Mouse (Mus musculus) forebrain, postnatal 0 days (tissue): Measurements from ENCODE around the gene Capn8. TPM values are rescaled to one million over a fixed set of nuclear protein-coding genes. Genes with fewer than 3 reads are reported as not detected.

ENCODE experiments used
- ATAC-seq: fragments of 200-750 bp; cut with Nextera tagmentation; 2 replicates; pipeline ENCODE4 v1.8.0; 2017; ENCODE audit warnings: mild to moderate bottlenecking, moderate library complexity
- DNase-seq: peaks from one replicate; pipeline ENCODE4 v3.0.0-alpha.2; 2015
- H3K27ac ChIP-seq: fragments of 300-500 bp; sonication (generic); 2 replicates; pipeline ENCODE4 v1.5.1; 2014; ENCODE audit warnings: low read depth, mild to moderate bottlenecking, antibody characterized with exemption, low read length, moderate library complexity, mixed read lengths
- H3K27me3 ChIP-seq: fragments of 300-500 bp; sonication (generic); 2 replicates; pipeline ENCODE4 v1.6.1; 2014; ENCODE audit warnings: mild to moderate bottlenecking, low read length, mixed read lengths; ENCODE audit not compliant: insufficient read depth
- H3K36me3 ChIP-seq: fragments of 300-500 bp; sonication (generic); 2 replicates; pipeline ENCODE4 v1.6.1; 2014; ENCODE audit warnings: mild to moderate bottlenecking, moderate library complexity; ENCODE audit not compliant: insufficient read depth
- H3K4me1 ChIP-seq: fragments of 300-500 bp; sonication (generic); 2 replicates; pipeline ENCODE4 v1.6.1; 2014; ENCODE audit warnings: antibody characterized with exemption; ENCODE audit not compliant: insufficient read depth
- H3K4me2 ChIP-seq: fragments of 300-500 bp; sonication (generic); 2 replicates; pipeline ENCODE4 v1.6.1; 2014; ENCODE audit warnings: low read depth, mild to moderate bottlenecking, moderate library complexity
- H3K4me3 ChIP-seq: fragments of 300-500 bp; sonication (generic); 2 replicates; pipeline ENCODE4 v1.5.1; 2014; ENCODE audit warnings: low read depth, low read length, mixed read lengths
- H3K9ac ChIP-seq: fragments of 300-500 bp; sonication (generic); 2 replicates; pipeline ENCODE4 v1.6.1; 2014; ENCODE audit warnings: mild to moderate bottlenecking
- H3K9me3 ChIP-seq: fragments of 300-500 bp; sonication (generic); 2 replicates; pipeline ENCODE4 v1.6.1; 2016; ENCODE audit warnings: low read length
- CTCF ChIP-seq: sonication (generic); IDR thresholded peaks from 2 replicates; pipeline ENCODE4 v1.5.1; 2016; ENCODE audit warnings: antibody characterized with exemption, control low read depth, low read depth
- WGBS: fragments of 180-500 bp; shearing (Covaris S2); extraction: QIAGEN DNeasy Blood & Tissue Kit; methylation state at CpG from one replicate; pipeline ENCODE4 v1.1.7; 2014; 5-methylcytosine and 5-hydroxymethylcytosine counted together
- polyA plus RNA-seq: library from polyadenylated mRNA; unstranded; fragments of >200 nt; fragmentation: Nextera tagmentation; extraction: Ambion mirVana; gene quantifications from 2 replicates; pipeline ENCODE4 v1.2.1, GENCODE M21; 2015
- total RNA-seq: library from RNA; depleted of rRNA; stranded (reverse); fragments of >200 nt; gene quantifications from 2 replicates; pipeline ENCODE4 v1.2.3, GENCODE M21; 2014

Gene Capn8
- total and polyA plus RNA-seq, 2 experiments from 2014 or later: 0.12 TPM; not detected in 1

GRCm38 (mm10) chr1:182520091-182520937 is 44.5 kb upstream of the Capn8 start:
- Histone ChIP-seq H3K9me3 (no peaks in the 10 kb centered on the region), H3K4me2 (no peak overlapping the region), H3K27me3 (no peaks in the 10 kb centered on the region), H3K36me3 (no peaks in the 10 kb centered on the region), H3K4me3 (no peak overlapping the region), H3K4me1 (0 out of 2 replicates have a peak, but pooled peaks cover 11% of the 10 kb centered on the region), H3K27ac (no peak overlapping the region), H3K9ac (no peak overlapping the region)
- WGBS: 29% methylated on average over 14 of the region's 14 CpGs
- DNase-seq: no peak
- no peak for ATAC-seq
- no peak for TF ChIP-seq CTCF

GRCm38 (mm10) chr1:182520938-182521500 is 43.8 kb upstream of the Capn8 start:
- Histone ChIP-seq H3K27me3 (no peaks in the 10 kb centered on the region), H3K27ac (no peak overlapping the region), H3K4me2 (no peak overlapping the region), H3K9me3 (no peaks in the 10 kb centered on the region), H3K36me3 (no peaks in the 10 kb centered on the region), H3K4me1 (0 out of 2 replicates have a peak, but pooled peaks cover 5% of the 10 kb centered on the region), H3K4me3 (no peak overlapping the region), H3K9ac (no peak overlapping the region)
- DNase-seq (no peak), ATAC-seq (no peak)
- TF ChIP-seq CTCF: no peak
- WGBS: 77% methylated on average over 8 of the region's 8 CpGs

GRCm38 (mm10) chr1:182522961-182523360 is 41.8 kb upstream of the Capn8 start:
- no peak overlapping the region for H3K9ac ChIP-seq
- no peak for ATAC-seq
- no peak for TF ChIP-seq CTCF
- no peaks in the 10 kb centered on the region for H3K9me3 ChIP-seq
- WGBS: 71% methylated on average over 5 of the region's 5 CpGs
- H3K4me2 ChIP-seq: no peak overlapping the region
- H3K36me3 ChIP-seq: no peaks in the 10 kb centered on the region
- no peaks in the 10 kb centered on the region for H3K4me1 ChIP-seq
- no peak overlapping the region for H3K27ac ChIP-seq
- no peak overlapping the region for H3K4me3 ChIP-seq
- no peak for DNase-seq
- H3K27me3 ChIP-seq: no peaks in the 10 kb centered on the region; the same call in 1 of the 2 replicates

GRCm38 (mm10) chr1:182523692-182524091 is 41.1 kb upstream of the Capn8 start:
- TF ChIP-seq CTCF: no peak
- Histone ChIP-seq H3K27me3 (no peaks in the 10 kb centered on the region; the same call in 1 of the 2 replicates), H3K9ac (no peak overlapping the region), H3K4me1 (no peaks in the 10 kb centered on the region), H3K9me3 (no peaks in the 10 kb centered on the region), H3K36me3 (no peaks in the 10 kb centered on the region), H3K4me3 (no peak overlapping the region), H3K27ac (no peak overlapping the region), H3K4me2 (no peak overlapping the region)
- 79% methylated on average over 3 of the region's 3 CpGs for WGBS
- DNase-seq: no peak
- ATAC-seq: no peak

GRCm38 (mm10) chr1:182525601-182526000 is 39.2 kb upstream of the Capn8 start:
- DNase-seq (no peak), ATAC-seq (no peak)
- no peak for TF ChIP-seq CTCF
- Histone ChIP-seq H3K4me1 (no peaks in the 10 kb centered on the region), H3K4me2 (no peak overlapping the region), H3K9ac (no peak overlapping the region), H3K4me3 (no peak overlapping the region), H3K27ac (no peak overlapping the region), H3K36me3 (no peaks in the 10 kb centered on the region), H3K9me3 (no peaks in the 10 kb centered on the region), H3K27me3 (no peaks in the 10 kb centered on the region; the same call in 1 of the 2 replicates)
- whole genome bisulfite sequencing: 86% methylated on average over 3 of the region's 3 CpGs

- ATAC-seq: no peak
- H3K9me3 ChIP-seq: no peaks in the 10 kb centered on the region
These were observed 37.5 kb upstream of the Capn8 start for GRCm38 (mm10) chr1:182527261-182527766.

More at GRCm38 (mm10) chr1:182527261-182527766, 37.5 kb upstream of the Capn8 start:
- no peak overlapping the region for H3K27ac ChIP-seq
- H3K9ac ChIP-seq: no peak overlapping the region
- TF ChIP-seq CTCF: no peak
- no peak for DNase-seq
- H3K4me3 ChIP-seq: no peak overlapping the region
- no peaks in the 10 kb centered on the region; the same call in 1 of the 2 replicates for H3K27me3 ChIP-seq
- H3K36me3 ChIP-seq: no peaks in the 10 kb centered on the region
- no peak overlapping the region for H3K4me2 ChIP-seq
- H3K4me1 ChIP-seq: no peaks in the 10 kb centered on the region
- 45% methylated on average over 13 of the region's 13 CpGs for WGBS
